9 mouse cellular contexts compared by ENCODE assay signal in genomic region chr7:89939497-89940353, GRCm38 (mm10). TPM values are rescaled to one million over a fixed set of nuclear protein-coding genes. Genes with fewer than 3 reads are reported as not detected.
DNase-seq lines count a peak whose midpoint lies in the region; ATAC-seq lines count a peak whose summit lies in the region.
"Had no signal": no experiment of that assay in that cellular context is flagged by ENCODE, and none has a peak within 500 bp of the region (broad histone marks: within the 10 kb centered on the region; RNA-seq: fewer than 3 reads in every experiment).

No protein-coding gene starts in this region.

- ATAC-seq in lung, embryonic 16.5 days (ENCODE audit: low read depth), result no peak
- no peak for ATAC-seq in embryonic facial prominence, embryonic 11.5 days (replicated peaks; ENCODE audit: insufficient number of reproducible peaks, low FRiP score, low TSS enrichment, low read depth)
- ATAC-seq in intestine, embryonic 15.5 days, result no peak
- no peak for ATAC-seq in neural tube, embryonic 14.5 days (ENCODE audit: low read depth)

- no peaks in the 10 kb centered on the region for H3K9me3 ChIP-seq in lung, embryonic 16.5 days (ENCODE audit: control insufficient read depth, low read length)
- H3K9me3 ChIP-seq in embryonic facial prominence, embryonic 11.5 days (replicated peaks; ENCODE audit: control insufficient read depth, low read length), result no peaks in the 10 kb centered on the region
- H3K9me3 ChIP-seq in intestine, embryonic 15.5 days, result no peaks in the 10 kb centered on the region
- no peaks in the 10 kb centered on the region for H3K9me3 ChIP-seq in neural tube, embryonic 14.5 days (ENCODE audit: control insufficient read depth, low read length)

- 45% methylated on average over 15 of the region's 15 CpGs for WGBS in lung, embryonic 16.5 days
- 58% methylated on average over 15 of the region's 15 CpGs for WGBS in embryonic facial prominence, embryonic 11.5 days
- WGBS in intestine, embryonic 15.5 days, result 50% methylated on average over 15 of the region's 15 CpGs
- WGBS in neural tube, embryonic 14.5 days, result 44% methylated on average over 15 of the region's 15 CpGs

- DNase-seq in lung, postnatal 4 days, result no peak
- DNase-seq in embryonic facial prominence, embryonic 11.5 days (ENCODE audit: low spot score), result peak; percentile 8
- DNase-seq in layer of hippocampus, postnatal 10 days (ENCODE audit: low spot score in 2 of 2), result no peak
- no peak for DNase-seq in embryo, embryonic 11 days
- no peak for DNase-seq in right cerebral cortex, adult 18-20 months

- peak overlapping the region; percentile 69 for H3K4me2 ChIP-seq in lung, embryonic 16.5 days (ENCODE audit: low read depth, low read length)
- H3K4me2 ChIP-seq in embryonic facial prominence, embryonic 11.5 days (ENCODE audit: low read depth, low read length), result peak overlapping the region; percentile 67
- peak overlapping the region; percentile 62 for H3K4me2 ChIP-seq in intestine, embryonic 15.5 days (replicated peaks)
- peak overlapping the region; percentile 56 for H3K4me2 ChIP-seq in neural tube, embryonic 14.5 days (ENCODE audit: low read depth, low read length)

- H3K4me1 ChIP-seq in lung, embryonic 16.5 days (replicated peaks; ENCODE audit: control insufficient read depth, insufficient read depth, low read length), result peaks cover 9% of the 10 kb centered on the region
- no peaks in the 10 kb centered on the region for H3K4me1 ChIP-seq in embryonic facial prominence, embryonic 11.5 days (ENCODE audit: control insufficient read depth, insufficient read depth, low read length)
- 0 out of 2 replicates have a peak, but pooled peaks cover 5% of the 10 kb centered on the region for H3K4me1 ChIP-seq in intestine, embryonic 15.5 days (replicated peaks)
- H3K4me1 ChIP-seq in neural tube, embryonic 14.5 days (ENCODE audit: control insufficient read depth, insufficient read depth, low read length), result peaks cover 6% of the 10 kb centered on the region

- H3K27me3 ChIP-seq in lung, embryonic 16.5 days (ENCODE audit: control insufficient read depth, insufficient read depth, low read depth, low read length), result no peaks in the 10 kb centered on the region
- no peaks in the 10 kb centered on the region for H3K27me3 ChIP-seq in embryonic facial prominence, embryonic 11.5 days (ENCODE audit: control insufficient read depth, insufficient read depth, low read length)
- H3K27me3 ChIP-seq in intestine, embryonic 15.5 days (replicated peaks), result no peaks in the 10 kb centered on the region
- no peaks in the 10 kb centered on the region for H3K27me3 ChIP-seq in neural tube, embryonic 14.5 days (ENCODE audit: control insufficient read depth, insufficient read depth, low read length)

- H3K27ac ChIP-seq in lung, embryonic 16.5 days (ENCODE audit: low read length), result no peak overlapping the region; the same call in 1 of the 2 replicates
- H3K27ac ChIP-seq in embryonic facial prominence, embryonic 11.5 days (replicated peaks; ENCODE audit: low read depth, low read length), result no peak overlapping the region
- no peak overlapping the region for H3K27ac ChIP-seq in intestine, embryonic 15.5 days
- H3K27ac ChIP-seq in neural tube, embryonic 14.5 days (ENCODE audit: low read depth, low read length), result no peak overlapping the region

- peak overlapping the region; percentile 87 for H3K9ac ChIP-seq in lung, embryonic 16.5 days (ENCODE audit: low read length)
- peak overlapping the region; percentile 33; the same call in 1 of the 2 replicates for H3K9ac ChIP-seq in embryonic facial prominence, embryonic 11.5 days (replicated peaks; ENCODE audit: low read length)
- H3K9ac ChIP-seq in intestine, embryonic 15.5 days, result peak overlapping the region; percentile 83
- H3K9ac ChIP-seq in neural tube, embryonic 14.5 days (replicated peaks; ENCODE audit: low read depth, low read length), result peak overlapping the region; percentile 55

- H3K36me3 ChIP-seq in lung, embryonic 16.5 days (ENCODE audit: control insufficient read depth, insufficient read depth, low read length), result peaks cover 1% of the 10 kb centered on the region; the same call in 1 of the 2 replicates
- H3K36me3 ChIP-seq in embryonic facial prominence, embryonic 11.5 days (replicated peaks; ENCODE audit: control insufficient read depth, insufficient read depth, low read depth, low read length), result no peaks in the 10 kb centered on the region
- no peaks in the 10 kb centered on the region for H3K36me3 ChIP-seq in intestine, embryonic 15.5 days
- no peaks in the 10 kb centered on the region for H3K36me3 ChIP-seq in neural tube, embryonic 14.5 days (ENCODE audit: control insufficient read depth, insufficient read depth, low read length)

- peak overlapping the region; percentile 81 for H3K4me3 ChIP-seq in lung, embryonic 16.5 days (ENCODE audit: low read length)
- peak overlapping the region; percentile 83 for H3K4me3 ChIP-seq in embryonic facial prominence, embryonic 11.5 days (ENCODE audit: low read depth, low read length)
- H3K4me3 ChIP-seq in intestine, embryonic 15.5 days (replicated peaks), result peak overlapping the region; percentile 93
- H3K4me3 ChIP-seq in neural tube, embryonic 14.5 days (ENCODE audit: low read depth, low read length), result peak overlapping the region; percentile 68

RNA-seq across cellular contexts. Expression of gene Hikeshi, which starts 1.3 kb away (rescaled TPM):
- polyA plus RNA-seq in lung, embryonic 16.5 days (2015; fragmentation: Nextera tagmentation; extraction: Ambion mirVana), result 128 and 132 TPM in 2 replicates
- polyA plus RNA-seq in embryonic facial prominence, embryonic 11.5 days (2014; fragmentation: Nextera tagmentation; extraction: Ambion mirVana), result 166 and 184 TPM in 2 replicates
- 141 and 153 TPM in 2 replicates for polyA plus RNA-seq in intestine, embryonic 15.5 days (2015; fragmentation: Nextera tagmentation; extraction: Ambion mirVana)
- 138 and 155 TPM in 2 replicates for polyA plus RNA-seq in neural tube, embryonic 14.5 days (2014; fragmentation: Nextera tagmentation; extraction: Ambion mirVana)
- total RNA-seq in layer of hippocampus, postnatal 10 days (2021), result 10 to 100 TPM; 85.4 to 89.8 TPM

RNA-seq across cellular contexts. Expression of gene Ccdc81, which starts 36.3 kb away (rescaled TPM):
- 0.69 and 1.2 TPM in 2 replicates for polyA plus RNA-seq in lung, embryonic 16.5 days (2015; fragmentation: Nextera tagmentation; extraction: Ambion mirVana)
- polyA plus RNA-seq in embryonic facial prominence, embryonic 11.5 days (2014; fragmentation: Nextera tagmentation; extraction: Ambion mirVana), result 0.46 and 0.55 TPM in 2 replicates
- not detected in 2 replicates for polyA plus RNA-seq in intestine, embryonic 15.5 days (2015; fragmentation: Nextera tagmentation; extraction: Ambion mirVana)
- polyA plus RNA-seq in neural tube, embryonic 14.5 days (2014; fragmentation: Nextera tagmentation; extraction: Ambion mirVana), result 0.52 and 0.66 TPM in 2 replicates
- total RNA-seq in layer of hippocampus, postnatal 10 days (2021), result 1 to 10 TPM in 1 of 2 experiments, under 1 TPM in 1; 0.80 to 1.1 TPM
- total RNA-seq: hematopoietic stem cell, adult 5-6 weeks had no signal

RNA-seq across cellular contexts. Expression of gene Eed, which starts 41.1 kb away (rescaled TPM):
- 65.7 and 67.2 TPM in 2 replicates for polyA plus RNA-seq in lung, embryonic 16.5 days (2015; fragmentation: Nextera tagmentation; extraction: Ambion mirVana)
- 93.2 and 100 TPM in 2 replicates for polyA plus RNA-seq in embryonic facial prominence, embryonic 11.5 days (2014; fragmentation: Nextera tagmentation; extraction: Ambion mirVana)
- 66.8 and 69.9 TPM in 2 replicates for polyA plus RNA-seq in intestine, embryonic 15.5 days (2015; fragmentation: Nextera tagmentation; extraction: Ambion mirVana)
- polyA plus RNA-seq in neural tube, embryonic 14.5 days (2014; fragmentation: Nextera tagmentation; extraction: Ambion mirVana), result 30.3 and 32.9 TPM in 2 replicates
- total RNA-seq in layer of hippocampus, postnatal 10 days (2021), result 10 to 100 TPM; 27.9 to 34.0 TPM

Comparison
In these comparisons a context has a peak if more than half of its experiments do, and no peak if none do; other contexts are left out.
1. H3K9ac ChIP-seq: peak in every context shown above with its lines; median percentile 87 in lung, embryonic 16.5 days; 83 in intestine, embryonic 15.5 days; 55 in neural tube, embryonic 14.5 days; 33 in embryonic facial prominence, embryonic 11.5 days.